Mouse (Mus musculus): ENCODE results near the gene Spopl. TPM values are rescaled to one million over a fixed set of nuclear protein-coding genes. Genes with fewer than 3 reads are reported as not detected.
A peak's percentile ranks its signal among the peaks of the same experiment; 100 is the strongest.

The Spopl gene
- polyA plus RNA-seq, 1 experiment from 2014 or later = 4.6 TPM

DNA sequence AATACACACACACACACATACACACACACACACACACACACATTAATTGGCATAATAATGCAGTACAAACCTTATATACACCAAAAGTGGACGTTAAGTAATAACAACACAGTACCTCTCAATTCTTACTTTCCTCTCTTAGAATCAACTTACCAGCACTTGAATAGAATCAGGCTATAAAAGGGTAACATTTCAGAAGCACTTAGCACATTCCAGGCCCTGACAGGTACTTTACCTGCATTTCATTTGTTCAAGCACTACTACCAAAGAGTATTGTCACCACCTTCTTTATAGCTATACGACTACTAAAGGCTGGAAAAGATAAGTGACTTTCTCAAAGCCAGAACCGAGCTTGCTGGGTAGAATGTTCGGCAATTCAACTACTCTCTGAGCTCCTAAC, 1.3 kb downstream of the Spopl start:
- Histone ChIP-seq H3K36me3 (replicated peaks; ENCODE audit: insufficient read depth, low read length) (no peaks in the 10 kb centered on the region), H3K9ac (replicated peaks) (peak overlapping the region; percentile 94), H3K4me1 (ENCODE audit: insufficient read depth) (peaks cover 14% of the 10 kb centered on the region), H3K4me3 (ENCODE audit: low read depth, low read length) (peak overlapping the region; percentile 88), H3K27ac (ENCODE audit: low read depth) (0 out of 2 replicates have a peak overlapping the region, but pooled peaks have one; percentile 91), H3K4me2 (ENCODE audit: low read depth, low read length) (peak overlapping the region; percentile 69), H3K9me3 (ENCODE audit: low read length) (no peaks in the 10 kb centered on the region), H3K27me3 (ENCODE audit: insufficient read depth, low read length) (no peaks in the 10 kb centered on the region)
- ATAC-seq = no peak
- WGBS (ENCODE audit: insufficient replicate concordance) = 65% methylated on average over 4 of the region's 4 CpGs
- no peak for DNase-seq
- no peak for TF ChIP-seq CTCF (IDR thresholded peaks at IDR 0.05; ENCODE audit: low read depth)
- TF ChIP-seq EP300 (IDR thresholded peaks at IDR 0.05; ENCODE audit: low read depth) = no peak

DNA sequence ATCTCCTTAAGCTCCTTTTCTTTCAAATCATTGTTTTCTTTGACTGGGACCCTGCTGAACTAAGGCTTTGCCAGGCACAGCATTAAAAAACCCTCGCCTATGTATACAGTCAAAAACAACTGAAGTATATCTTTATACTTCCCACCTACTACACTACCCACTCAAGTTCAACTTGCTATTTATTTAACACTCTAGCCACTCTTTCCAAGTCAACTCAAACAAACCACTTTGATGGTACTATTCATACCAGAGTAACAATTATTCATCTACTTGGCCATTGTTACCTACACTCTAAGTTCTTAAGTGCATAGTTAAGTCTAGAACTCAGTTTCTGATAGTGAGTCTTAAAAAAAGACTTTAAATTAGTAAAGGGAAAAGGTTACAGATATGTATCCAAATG, 3.1 kb downstream of the Spopl start:
- H3K4me2 ChIP-seq (ENCODE audit: low read depth, low read length) = no peak overlapping the region
- peaks cover 18% of the 10 kb centered on the region for H3K4me1 ChIP-seq (ENCODE audit: insufficient read depth)
- DNase-seq = no peak
- no peaks in the 10 kb centered on the region for H3K27me3 ChIP-seq (ENCODE audit: insufficient read depth, low read length)
- H3K27ac ChIP-seq (ENCODE audit: low read depth) = no peak overlapping the region
- WGBS (ENCODE audit: insufficient replicate concordance) = 71% methylated on average over 1 of the region's 1 CpGs
- TF ChIP-seq CTCF (IDR thresholded peaks at IDR 0.05; ENCODE audit: low read depth) (no peak), EP300 (IDR thresholded peaks at IDR 0.05; ENCODE audit: low read depth) (no peak)
- ATAC-seq = no peak
- H3K36me3 ChIP-seq (replicated peaks; ENCODE audit: insufficient read depth, low read length) = no peaks in the 10 kb centered on the region
- no peak overlapping the region for H3K4me3 ChIP-seq (ENCODE audit: low read depth, low read length)
- no peak overlapping the region for H3K9ac ChIP-seq (replicated peaks)
- H3K9me3 ChIP-seq (ENCODE audit: low read length) = no peaks in the 10 kb centered on the region

- Histone ChIP-seq H3K4me2 (ENCODE audit: low read depth, low read length) (peak overlapping the region; percentile 31), H3K4me3 (ENCODE audit: low read depth, low read length) (no peak overlapping the region), H3K36me3 (replicated peaks; ENCODE audit: insufficient read depth, low read length) (no peaks in the 10 kb centered on the region; the same call in 1 of the 2 replicates), H3K27ac (ENCODE audit: low read depth) (0 out of 2 replicates have a peak overlapping the region, but pooled peaks have one; percentile 39), H3K9me3 (ENCODE audit: low read length) (no peaks in the 10 kb centered on the region), H3K9ac (replicated peaks) (no peak overlapping the region), H3K4me1 (ENCODE audit: insufficient read depth) (peaks cover 9% of the 10 kb centered on the region), H3K27me3 (ENCODE audit: insufficient read depth, low read length) (no peaks in the 10 kb centered on the region)
- 47% methylated on average over 2 of the region's 2 CpGs for WGBS (ENCODE audit: insufficient replicate concordance)
- DNase-seq (no peak), ATAC-seq (peak; percentile 76)
- TF ChIP-seq CTCF (IDR thresholded peaks at IDR 0.05; ENCODE audit: low read depth) (no peak), EP300 (IDR thresholded peaks at IDR 0.05; ENCODE audit: low read depth) (peak; percentile 82)
Observed at GRCm38 (mm10) chr2:23565081-23565801, 6.7 kb downstream of the Spopl start.

DNA sequence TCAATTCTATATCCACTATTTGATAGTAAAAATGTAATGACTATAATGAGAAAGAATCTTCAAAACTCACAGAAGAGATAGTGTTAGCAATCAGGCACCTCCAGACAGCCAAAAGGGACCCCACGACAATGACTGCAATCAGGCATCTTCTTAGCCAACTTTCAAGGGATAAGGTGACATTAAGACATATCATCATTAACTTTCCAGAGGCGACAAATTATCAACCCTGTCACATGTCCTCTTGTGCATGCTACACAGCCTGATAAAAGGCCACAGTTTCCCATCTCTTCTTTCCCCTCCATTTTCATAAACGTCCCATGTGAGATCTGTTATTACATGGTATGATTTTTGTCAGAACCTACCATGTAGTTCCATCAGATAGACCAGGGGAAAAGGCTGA, 9.0 kb downstream of the Spopl start:
- Histone ChIP-seq H3K9me3 (ENCODE audit: low read length) (no peaks in the 10 kb centered on the region), H3K4me2 (ENCODE audit: low read depth, low read length) (peak overlapping the region; percentile 11; the same call in 1 of the 2 replicates), H3K36me3 (replicated peaks; ENCODE audit: insufficient read depth, low read length) (no peaks in the 10 kb centered on the region; the same call in 1 of the 2 replicates), H3K4me1 (ENCODE audit: insufficient read depth) (peaks cover 3% of the 10 kb centered on the region; the same call in 1 of the 2 replicates), H3K4me3 (ENCODE audit: low read depth, low read length) (no peak overlapping the region), H3K27me3 (ENCODE audit: insufficient read depth, low read length) (no peaks in the 10 kb centered on the region), H3K27ac (ENCODE audit: low read depth) (no peak overlapping the region), H3K9ac (replicated peaks) (no peak overlapping the region)
- DNase-seq (no peak), ATAC-seq (peak; percentile 55; the same call in 1 of the 2 replicates)
- TF ChIP-seq CTCF (IDR thresholded peaks at IDR 0.05; ENCODE audit: low read depth) = no peak
- peak; percentile 89 for TF ChIP-seq EP300 (IDR thresholded peaks at IDR 0.05; ENCODE audit: low read depth)
- WGBS (ENCODE audit: insufficient replicate concordance) = 62% methylated on average over 3 of the region's 3 CpGs

DNA sequence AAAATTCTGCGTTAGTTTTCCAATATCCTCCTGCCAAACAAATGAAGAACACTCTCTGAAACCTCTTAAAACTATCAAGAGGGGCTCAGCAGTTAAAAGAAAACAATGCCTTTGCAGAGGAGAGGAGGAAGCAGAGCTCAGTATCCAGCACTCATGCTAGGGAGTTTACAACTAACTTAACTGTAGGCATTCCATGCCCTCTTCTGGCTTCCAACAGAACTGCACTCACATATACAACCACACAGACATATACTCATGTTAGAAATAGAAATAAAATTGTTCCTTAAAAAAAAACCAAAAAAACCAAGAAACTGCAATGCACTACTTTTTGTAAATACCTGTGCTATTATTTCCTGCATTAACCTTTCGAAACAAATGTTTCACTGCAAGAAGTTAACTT, 12.7 kb downstream of the Spopl start:
- TF ChIP-seq CTCF (IDR thresholded peaks at IDR 0.05; ENCODE audit: low read depth) (peak; percentile 37), EP300 (IDR thresholded peaks at IDR 0.05; ENCODE audit: low read depth) (no peak)
- Histone ChIP-seq H3K27ac (ENCODE audit: low read depth) (no peak overlapping the region), H3K4me1 (ENCODE audit: insufficient read depth) (no peaks in the 10 kb centered on the region), H3K4me2 (ENCODE audit: low read depth, low read length) (no peak overlapping the region), H3K27me3 (ENCODE audit: insufficient read depth, low read length) (no peaks in the 10 kb centered on the region), H3K36me3 (replicated peaks; ENCODE audit: insufficient read depth, low read length) (no peaks in the 10 kb centered on the region; the same call in 1 of the 2 replicates), H3K9ac (replicated peaks) (no peak overlapping the region), H3K4me3 (ENCODE audit: low read depth, low read length) (no peak overlapping the region), H3K9me3 (ENCODE audit: low read length) (no peaks in the 10 kb centered on the region)
- ATAC-seq = no peak
- no peak for DNase-seq
- WGBS (ENCODE audit: insufficient replicate concordance) = 86% methylated on average over 2 of the region's 2 CpGs

- Histone ChIP-seq H3K36me3 (replicated peaks; ENCODE audit: insufficient read depth, low read length) (no peaks in the 10 kb centered on the region), H3K4me2 (ENCODE audit: low read depth, low read length) (no peak overlapping the region), H3K27me3 (ENCODE audit: insufficient read depth, low read length) (no peaks in the 10 kb centered on the region), H3K4me3 (ENCODE audit: low read depth, low read length) (no peak overlapping the region), H3K4me1 (ENCODE audit: insufficient read depth) (no peaks in the 10 kb centered on the region), H3K9me3 (ENCODE audit: low read length) (no peaks in the 10 kb centered on the region), H3K9ac (replicated peaks) (no peak overlapping the region), H3K27ac (ENCODE audit: low read depth) (no peak overlapping the region)
- DNase-seq (no peak), ATAC-seq (no peak)
- no peak for TF ChIP-seq CTCF (IDR thresholded peaks at IDR 0.05; ENCODE audit: low read depth)
- 89% methylated on average over 1 of the region's 1 CpGs for WGBS (ENCODE audit: insufficient replicate concordance)
Observed at GRCm38 (mm10) chr2:23551235-23551634, 20.7 kb downstream of the Spopl start.
